Mouse (Mus musculus): ENCODE data around the gene Spi1. TPM values are rescaled to one million over a fixed set of nuclear protein-coding genes. Genes with fewer than 3 reads are reported as not detected.

The Spi1 gene
- polyA plus RNA-seq, 2 experiments: 15.6 to 20.5 TPM

DNA sequence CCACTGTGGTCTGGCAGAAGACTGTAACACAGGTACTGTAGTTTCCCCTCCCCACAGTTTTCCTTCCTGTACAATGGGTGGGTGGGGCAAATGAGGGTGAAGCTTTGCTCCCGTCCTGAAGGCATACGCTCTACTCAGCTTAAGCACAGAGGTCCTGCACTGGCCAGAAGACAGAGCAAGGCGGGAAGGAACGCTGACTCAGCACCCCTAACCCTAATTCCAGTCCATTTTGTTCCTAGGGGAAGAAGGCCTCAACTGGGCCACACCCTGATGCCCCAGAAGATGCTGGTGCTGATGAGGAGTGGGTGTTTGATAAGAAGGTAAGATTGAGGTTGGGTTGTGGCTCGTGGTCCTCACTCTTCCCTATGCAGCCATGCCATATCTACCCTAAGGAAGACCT is 46.6 kb downstream of the Spi1 start:
- WGBS (ENCODE audit: insufficient replicate concordance): 59% methylated on average over 5 of the region's 5 CpGs
- no peak for TF ChIP-seq CTCF (IDR thresholded peaks at IDR 0.05; ENCODE audit: low read depth)
- no peak for TF ChIP-seq EP300 (IDR thresholded peaks at IDR 0.05; ENCODE audit: low read depth)
- Histone ChIP-seq H3K9me3 (ENCODE audit: control insufficient read depth, low read length) (no peaks in the 10 kb centered on the region), H3K27me3 (ENCODE audit: control insufficient read depth, insufficient read depth, low read length) (no peaks in the 10 kb centered on the region), H3K4me3 (ENCODE audit: insufficient read depth in 1 of 2, low read depth in 2 of 2, low read length in 2 of 2) (no peak overlapping the region), H3K4me2 (ENCODE audit: low read depth) (no peak overlapping the region), H3K9ac (replicated peaks) (no peak overlapping the region), H3K4me1 (replicated peaks; ENCODE audit: control insufficient read depth in 2 of 2, insufficient read depth in 2 of 2, low read length in 1 of 2) (no peaks in the 10 kb centered on the region), H3K36me3 (replicated peaks; ENCODE audit: control insufficient read depth, insufficient read depth, low read depth) (no peaks in the 10 kb centered on the region), H3K27ac (no peak overlapping the region)
- DNase-seq (ENCODE audit: low read depth in 3 of 3, low spot score in 3 of 3) (no peak), ATAC-seq (ENCODE audit: insufficient read depth) (no peak)

DNA sequence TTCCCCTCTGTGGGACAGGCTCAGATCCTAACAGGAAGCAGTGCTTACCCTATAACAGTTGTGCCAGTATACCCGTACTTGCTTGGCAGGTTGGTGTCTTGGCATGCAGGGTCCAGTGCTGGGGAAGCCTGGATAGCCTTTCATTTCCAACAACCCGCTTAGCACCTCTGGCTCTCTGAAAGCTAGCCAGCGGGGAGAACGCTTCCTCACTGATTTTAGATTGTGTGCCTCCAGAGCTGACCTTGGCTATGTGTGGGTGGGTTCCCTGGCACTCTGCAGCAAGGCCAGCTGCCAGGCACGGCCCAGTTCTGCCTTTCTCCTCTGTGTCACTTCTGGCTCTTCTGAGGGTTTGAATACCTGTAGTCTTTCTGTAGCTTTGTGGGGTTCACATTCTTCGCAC is 47.9 kb downstream of the Spi1 start:
- ATAC-seq (ENCODE audit: insufficient read depth): no peak
- Histone ChIP-seq H3K27ac (no peak overlapping the region), H3K4me1 (replicated peaks; ENCODE audit: control insufficient read depth in 2 of 2, insufficient read depth in 2 of 2, low read length in 1 of 2) (no peaks in the 10 kb centered on the region), H3K9ac (replicated peaks) (no peak overlapping the region), H3K9me3 (ENCODE audit: control insufficient read depth, low read length) (no peaks in the 10 kb centered on the region), H3K27me3 (ENCODE audit: control insufficient read depth, insufficient read depth, low read length) (no peaks in the 10 kb centered on the region), H3K36me3 (replicated peaks; ENCODE audit: control insufficient read depth, insufficient read depth, low read depth) (no peaks in the 10 kb centered on the region), H3K4me2 (ENCODE audit: low read depth) (no peak overlapping the region), H3K4me3 (ENCODE audit: insufficient read depth in 1 of 2, low read depth in 2 of 2, low read length in 2 of 2) (no peak overlapping the region)
- WGBS (ENCODE audit: insufficient replicate concordance): 68% methylated on average over 6 of the region's 6 CpGs
- no peak for DNase-seq (ENCODE audit: low read depth in 3 of 3, low spot score in 3 of 3)
- TF ChIP-seq EP300 (IDR thresholded peaks at IDR 0.05; ENCODE audit: low read depth) (no peak), CTCF (IDR thresholded peaks at IDR 0.05; ENCODE audit: low read depth) (no peak)

DNA sequence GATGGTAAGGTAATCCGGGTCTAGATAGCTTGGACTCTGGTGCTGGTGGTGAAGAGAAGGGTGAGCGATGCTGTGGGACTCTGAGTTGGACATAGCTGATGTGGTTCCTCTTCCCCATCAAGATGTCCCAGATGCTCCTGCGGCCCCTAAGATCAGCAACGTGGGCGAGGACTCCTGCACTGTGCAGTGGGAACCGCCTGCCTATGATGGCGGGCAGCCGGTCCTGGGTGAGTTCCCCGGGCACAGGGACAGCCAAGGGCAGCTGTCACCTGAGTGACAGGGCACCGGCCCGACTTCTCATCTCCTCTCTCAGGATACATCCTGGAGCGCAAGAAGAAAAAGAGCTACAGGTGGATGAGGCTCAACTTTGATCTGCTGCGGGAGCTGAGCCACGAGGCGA is 49.1 kb downstream of the Spi1 start:
- no peak overlapping the region for H3K4me2 ChIP-seq (ENCODE audit: low read depth)
- ATAC-seq (ENCODE audit: insufficient read depth) (no peak), DNase-seq (ENCODE audit: low read depth in 3 of 3, low spot score in 3 of 3) (no peak)
- no peaks in the 10 kb centered on the region for H3K4me1 ChIP-seq (replicated peaks; ENCODE audit: control insufficient read depth in 2 of 2, insufficient read depth in 2 of 2, low read length in 1 of 2)
- H3K27me3 ChIP-seq (ENCODE audit: control insufficient read depth, insufficient read depth, low read length): no peaks in the 10 kb centered on the region
- no peaks in the 10 kb centered on the region for H3K36me3 ChIP-seq (replicated peaks; ENCODE audit: control insufficient read depth, insufficient read depth, low read depth)
- 78% methylated on average over 15 of the region's 15 CpGs for whole genome bisulfite sequencing (ENCODE audit: insufficient replicate concordance)
- no peak overlapping the region for H3K4me3 ChIP-seq (ENCODE audit: insufficient read depth in 1 of 2, low read depth in 2 of 2, low read length in 2 of 2)
- H3K9ac ChIP-seq (replicated peaks): no peak overlapping the region
- no peak for TF ChIP-seq EP300 (IDR thresholded peaks at IDR 0.05; ENCODE audit: low read depth)
- no peak for TF ChIP-seq CTCF (IDR thresholded peaks at IDR 0.05; ENCODE audit: low read depth)
- H3K9me3 ChIP-seq (ENCODE audit: control insufficient read depth, low read length): no peaks in the 10 kb centered on the region
- no peak overlapping the region for H3K27ac ChIP-seq

DNA sequence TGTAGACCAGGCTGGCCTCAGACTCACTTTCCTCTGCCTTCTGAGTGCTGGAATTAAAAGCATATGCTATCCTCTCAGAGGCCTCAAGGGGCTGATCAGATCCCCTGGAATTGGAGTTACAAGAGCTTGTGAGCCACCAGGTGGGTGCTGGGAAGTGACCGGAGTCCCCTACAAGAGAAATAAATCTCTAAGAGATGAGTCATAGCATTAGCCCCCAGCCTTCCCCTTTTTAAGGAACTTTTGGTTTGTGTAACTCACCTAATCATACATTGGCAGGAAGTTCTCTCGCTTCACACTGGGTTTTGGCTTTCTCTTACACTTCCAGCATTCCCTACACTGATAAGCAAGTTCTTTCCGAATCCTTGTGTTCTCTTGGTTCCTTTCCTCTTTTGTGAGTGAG is 49.8 kb downstream of the Spi1 start:
- H3K4me1 ChIP-seq (replicated peaks; ENCODE audit: control insufficient read depth in 2 of 2, insufficient read depth in 2 of 2, low read length in 1 of 2): no peaks in the 10 kb centered on the region
- no peak overlapping the region for H3K4me2 ChIP-seq (ENCODE audit: low read depth)
- H3K9ac ChIP-seq (replicated peaks): no peak overlapping the region
- 34% methylated on average over 3 of the region's 3 CpGs for WGBS (ENCODE audit: insufficient replicate concordance)
- TF ChIP-seq CTCF (IDR thresholded peaks at IDR 0.05; ENCODE audit: low read depth) (no peak), EP300 (IDR thresholded peaks at IDR 0.05; ENCODE audit: low read depth) (no peak)
- H3K27me3 ChIP-seq (ENCODE audit: control insufficient read depth, insufficient read depth, low read length): no peaks in the 10 kb centered on the region
- no peaks in the 10 kb centered on the region for H3K36me3 ChIP-seq (replicated peaks; ENCODE audit: control insufficient read depth, insufficient read depth, low read depth)
- ATAC-seq (ENCODE audit: insufficient read depth) (no peak), DNase-seq (ENCODE audit: low read depth in 3 of 3, low spot score in 3 of 3) (no peak)
- H3K4me3 ChIP-seq (ENCODE audit: insufficient read depth in 1 of 2, low read depth in 2 of 2, low read length in 2 of 2): no peak overlapping the region
- no peak overlapping the region for H3K27ac ChIP-seq
- no peaks in the 10 kb centered on the region for H3K9me3 ChIP-seq (ENCODE audit: control insufficient read depth, low read length)

DNA sequence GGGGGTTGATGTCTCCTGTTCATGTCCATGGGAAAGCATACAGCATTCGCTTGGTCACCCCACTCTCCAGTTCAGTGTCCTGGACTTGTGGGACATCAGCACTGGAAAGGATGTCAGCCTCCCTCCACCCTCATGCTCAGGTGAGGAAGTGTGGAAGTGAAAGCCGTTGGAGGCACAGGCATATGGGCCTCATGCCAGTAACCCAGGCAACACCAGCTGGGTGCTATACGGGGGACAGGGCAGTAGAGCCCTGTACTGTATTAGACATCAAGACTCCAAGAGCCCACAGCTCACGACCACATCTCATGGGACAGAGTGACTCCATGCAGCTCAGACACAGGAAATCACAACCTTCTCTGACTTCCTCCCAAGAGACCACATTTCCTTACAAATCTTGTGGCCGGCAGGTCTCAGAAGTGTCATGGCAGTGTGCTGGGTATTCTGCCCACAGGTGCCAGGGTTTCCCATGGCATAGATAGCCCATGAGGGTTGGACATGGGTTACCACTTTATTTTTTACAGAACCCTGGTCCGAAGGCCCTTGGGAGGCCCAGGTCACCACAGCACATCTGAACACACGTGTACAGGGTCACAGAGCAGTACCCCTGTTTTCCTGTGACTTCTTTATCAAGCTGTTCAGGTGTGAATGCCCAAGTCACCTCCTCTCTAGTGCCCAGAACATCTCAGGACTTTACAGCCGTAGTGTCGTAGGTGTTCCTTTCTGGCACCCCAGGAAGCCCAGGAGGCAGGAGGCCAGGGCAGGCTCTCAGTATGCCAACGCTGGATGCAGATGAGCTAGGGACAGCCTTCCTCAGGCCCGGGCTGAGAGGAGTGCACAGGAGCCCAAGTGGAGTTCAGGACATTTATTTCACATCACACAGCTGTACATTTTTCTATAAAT is 54.6 kb downstream of the Spi1 start:
- no peak overlapping the region for H3K9ac ChIP-seq (replicated peaks)
- no peaks in the 10 kb centered on the region for H3K27me3 ChIP-seq (ENCODE audit: control insufficient read depth, insufficient read depth, low read length)
- no peak for DNase-seq (ENCODE audit: low read depth in 3 of 3, low spot score in 3 of 3)
- no peak overlapping the region for H3K4me3 ChIP-seq (ENCODE audit: insufficient read depth in 1 of 2, low read depth in 2 of 2, low read length in 2 of 2)
- no peak overlapping the region for H3K27ac ChIP-seq
- H3K4me1 ChIP-seq (replicated peaks; ENCODE audit: control insufficient read depth in 2 of 2, insufficient read depth in 2 of 2, low read length in 1 of 2): no peaks in the 10 kb centered on the region
- H3K9me3 ChIP-seq (ENCODE audit: control insufficient read depth, low read length): no peaks in the 10 kb centered on the region
- no peak overlapping the region for H3K4me2 ChIP-seq (ENCODE audit: low read depth)
- 61% methylated on average over 11 of the region's 11 CpGs for WGBS (ENCODE audit: insufficient replicate concordance)
- H3K36me3 ChIP-seq (replicated peaks; ENCODE audit: control insufficient read depth, insufficient read depth, low read depth): no peaks in the 10 kb centered on the region
- TF ChIP-seq EP300 (IDR thresholded peaks at IDR 0.05; ENCODE audit: low read depth) (no peak), CTCF (IDR thresholded peaks at IDR 0.05; ENCODE audit: low read depth) (no peak)
- ATAC-seq (ENCODE audit: insufficient read depth): no peak
